Mouse (Mus musculus): ENCODE results near the gene Capn8. TPM values are rescaled to one million over a fixed set of nuclear protein-coding genes. Genes with fewer than 3 reads are reported as not detected.

Gene Capn8
- polyA plus RNA-seq, 1 experiment = 0.12 TPM

DNA sequence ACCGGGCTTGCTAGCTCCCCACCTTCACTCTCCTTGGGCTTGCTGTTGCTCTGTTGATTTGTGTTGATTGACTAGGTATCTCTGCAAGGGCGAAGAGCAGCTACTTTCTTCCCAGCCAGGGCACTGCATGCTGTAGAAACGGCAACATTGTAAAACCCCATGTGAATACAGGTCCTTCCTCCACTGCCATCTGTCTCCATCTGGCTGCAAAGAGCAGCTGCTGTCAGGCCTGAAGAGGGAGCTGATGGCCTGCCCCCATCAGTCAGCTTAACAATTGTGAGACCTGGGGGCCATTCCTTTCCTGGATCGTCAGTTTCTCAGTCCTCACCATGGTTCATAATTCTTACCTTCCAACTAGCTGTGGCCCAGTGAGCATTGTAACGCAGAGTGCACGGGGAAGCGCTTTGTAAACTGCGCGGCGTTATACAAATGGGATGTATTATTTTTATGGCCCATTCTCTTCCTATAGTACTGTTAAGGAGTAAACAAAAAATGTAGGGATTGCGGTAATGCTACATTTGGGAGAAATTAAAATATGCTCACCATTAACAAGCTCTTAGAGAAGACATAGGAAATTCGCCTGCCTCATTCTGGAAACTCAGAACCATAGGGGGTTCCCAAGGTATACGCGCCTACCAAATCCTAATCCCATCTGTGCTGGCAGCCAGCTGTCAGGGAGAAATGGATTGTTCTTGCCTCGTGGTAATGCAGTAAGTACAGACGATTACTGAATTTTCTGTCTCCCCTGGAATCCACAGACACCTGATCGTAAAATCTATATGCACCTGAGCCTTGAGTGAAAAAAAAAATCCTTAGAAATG is 40.7 kb downstream of the Capn8 start:
- H3K27me3 ChIP-seq (ENCODE audit: control insufficient read depth, insufficient read depth, low read length) = no peaks in the 10 kb centered on the region
- no peak overlapping the region for H3K27ac ChIP-seq (ENCODE audit: control insufficient read depth, insufficient read depth, low read length)
- no peaks in the 10 kb centered on the region for H3K4me1 ChIP-seq (replicated peaks; ENCODE audit: control insufficient read depth, insufficient read depth, low read length)
- 87% methylated on average over 17 of the region's 17 CpGs for WGBS
- TF ChIP-seq CTCF (IDR thresholded peaks at IDR 0.05; ENCODE audit: borderline replicate concordance, control insufficient read depth, extremely low read depth, insufficient read depth, low read length, poor library complexity) = no peak
- TF ChIP-seq POLR2A (IDR thresholded peaks at IDR 0.05; ENCODE audit: control insufficient read depth, extremely low read depth, insufficient read depth, low read length, poor library complexity) = no peak
- no peaks in the 10 kb centered on the region for H3K36me3 ChIP-seq (ENCODE audit: control insufficient read depth, insufficient read depth, low read length)
- no peak for DNase-seq
- H3K4me3 ChIP-seq (ENCODE audit: control insufficient read depth, insufficient read depth, low read length) = no peak overlapping the region

DNA sequence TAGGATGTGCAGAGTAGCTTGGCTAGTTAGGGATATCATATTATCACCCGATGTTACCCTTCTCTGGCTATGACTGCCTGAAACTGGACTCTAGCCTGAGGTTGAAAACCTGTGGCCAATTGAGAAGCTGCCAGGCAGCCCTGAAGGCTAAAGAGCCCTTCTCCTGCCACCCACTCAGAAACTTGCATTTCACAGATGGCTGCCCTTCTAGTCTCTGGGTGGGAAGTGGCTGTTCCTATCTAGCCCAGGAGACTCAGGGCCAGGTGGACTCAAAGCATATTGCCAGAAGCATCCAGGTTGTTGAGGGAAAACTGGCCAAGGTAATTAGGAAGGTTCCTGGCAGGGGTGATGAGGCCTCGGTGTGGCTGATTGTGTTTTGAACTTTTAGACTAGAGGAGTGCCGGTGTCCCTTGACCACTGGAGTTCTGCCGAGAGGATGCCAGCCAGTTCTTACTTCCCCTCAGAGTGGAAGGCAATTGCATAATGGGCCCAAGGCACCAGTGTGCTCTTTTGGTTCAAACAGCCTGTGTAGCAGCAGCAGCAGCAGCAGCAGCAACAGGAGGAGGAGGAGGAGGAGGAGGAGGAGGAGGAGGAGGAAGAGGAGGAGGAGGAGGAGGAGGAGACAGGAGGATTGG is 45.0 kb downstream of the Capn8 start:
- H3K4me1 ChIP-seq (replicated peaks; ENCODE audit: control insufficient read depth, insufficient read depth, low read length) = no peaks in the 10 kb centered on the region
- no peak for DNase-seq
- no peak overlapping the region for H3K4me3 ChIP-seq (ENCODE audit: control insufficient read depth, insufficient read depth, low read length)
- no peaks in the 10 kb centered on the region for H3K27me3 ChIP-seq (ENCODE audit: control insufficient read depth, insufficient read depth, low read length)
- H3K36me3 ChIP-seq (ENCODE audit: control insufficient read depth, insufficient read depth, low read length) = no peaks in the 10 kb centered on the region
- no peak overlapping the region for H3K27ac ChIP-seq (ENCODE audit: control insufficient read depth, insufficient read depth, low read length)
- 33% methylated on average over 4 of the region's 4 CpGs for WGBS
- no peak for TF ChIP-seq POLR2A (IDR thresholded peaks at IDR 0.05; ENCODE audit: control insufficient read depth, extremely low read depth, insufficient read depth, low read length, poor library complexity)
- no peak for TF ChIP-seq CTCF (IDR thresholded peaks at IDR 0.05; ENCODE audit: borderline replicate concordance, control insufficient read depth, extremely low read depth, insufficient read depth, low read length, poor library complexity)

DNA sequence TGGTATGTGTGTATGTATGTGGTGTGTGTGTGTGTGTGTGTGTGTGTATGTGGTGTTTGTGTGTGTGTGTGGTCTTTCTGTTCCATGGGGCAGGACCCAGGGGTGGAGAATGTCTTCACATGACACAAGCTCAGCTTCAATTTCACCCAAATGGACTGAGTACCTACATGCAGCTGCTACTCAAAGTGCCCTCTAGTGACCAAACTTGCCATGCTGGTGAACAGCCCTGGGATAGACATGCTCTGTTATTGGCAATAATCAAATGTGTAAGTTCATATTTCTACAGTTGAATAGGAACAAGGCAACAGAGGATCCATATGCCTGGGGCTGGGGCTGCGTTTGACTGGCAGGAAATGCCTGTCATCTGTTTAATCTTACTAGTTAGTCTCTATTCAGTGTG is 50.7 kb downstream of the Capn8 start:
- DNase-seq = peak; percentile 4
- no peaks in the 10 kb centered on the region for H3K4me1 ChIP-seq (replicated peaks; ENCODE audit: control insufficient read depth, insufficient read depth, low read length)
- no peaks in the 10 kb centered on the region for H3K36me3 ChIP-seq (ENCODE audit: control insufficient read depth, insufficient read depth, low read length)
- H3K27ac ChIP-seq (ENCODE audit: control insufficient read depth, insufficient read depth, low read length) = no peak overlapping the region
- 56% methylated on average over 1 of the region's 1 CpGs for WGBS
- TF ChIP-seq CTCF (IDR thresholded peaks at IDR 0.05; ENCODE audit: borderline replicate concordance, control insufficient read depth, extremely low read depth, insufficient read depth, low read length, poor library complexity) = no peak
- TF ChIP-seq POLR2A (IDR thresholded peaks at IDR 0.05; ENCODE audit: control insufficient read depth, extremely low read depth, insufficient read depth, low read length, poor library complexity) = no peak
- no peak overlapping the region for H3K4me3 ChIP-seq (ENCODE audit: control insufficient read depth, insufficient read depth, low read length)
- no peaks in the 10 kb centered on the region for H3K27me3 ChIP-seq (ENCODE audit: control insufficient read depth, insufficient read depth, low read length)

DNA sequence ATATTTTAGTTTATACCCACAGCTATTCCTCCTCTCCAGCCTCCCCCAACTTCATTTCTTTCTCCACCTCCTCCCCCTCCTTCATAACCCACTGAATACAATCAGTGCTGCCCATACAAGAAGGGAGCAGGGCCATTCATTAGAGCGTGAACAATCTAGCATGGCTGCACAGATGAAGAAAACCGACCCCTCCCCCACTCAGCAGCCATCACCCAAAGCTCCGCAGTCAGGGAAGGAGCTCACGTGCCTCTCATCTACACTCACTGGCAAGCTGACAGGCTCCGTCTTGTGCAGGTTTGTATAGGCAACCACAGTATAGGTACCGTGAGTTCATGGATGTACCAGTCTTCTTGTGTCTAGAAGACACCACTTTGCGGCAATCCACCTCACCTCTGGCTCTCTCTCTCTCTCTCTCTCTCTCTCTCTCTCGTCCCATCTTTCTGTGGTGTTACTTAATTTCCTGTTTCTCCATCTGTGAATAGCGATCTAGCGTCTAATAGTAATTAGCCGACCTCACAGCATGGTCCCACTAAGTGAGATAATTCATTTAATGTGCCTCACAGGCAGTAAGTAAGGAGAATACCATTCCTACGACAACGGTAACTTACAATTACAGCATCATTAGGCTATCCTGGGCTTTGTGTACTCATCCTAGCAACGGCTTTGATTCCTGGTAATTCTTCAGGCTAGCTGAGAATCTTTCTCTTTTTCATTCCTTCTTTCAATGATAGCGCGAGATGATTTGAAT is 53.6 kb downstream of the Capn8 start:
- no peak overlapping the region for H3K4me3 ChIP-seq (ENCODE audit: control insufficient read depth, insufficient read depth, low read length)
- no peaks in the 10 kb centered on the region for H3K27me3 ChIP-seq (ENCODE audit: control insufficient read depth, insufficient read depth, low read length)
- no peak for DNase-seq
- no peak overlapping the region for H3K27ac ChIP-seq (ENCODE audit: control insufficient read depth, insufficient read depth, low read length)
- no peaks in the 10 kb centered on the region for H3K4me1 ChIP-seq (replicated peaks; ENCODE audit: control insufficient read depth, insufficient read depth, low read length)
- no peak for TF ChIP-seq CTCF (IDR thresholded peaks at IDR 0.05; ENCODE audit: borderline replicate concordance, control insufficient read depth, extremely low read depth, insufficient read depth, low read length, poor library complexity)
- TF ChIP-seq POLR2A (IDR thresholded peaks at IDR 0.05; ENCODE audit: control insufficient read depth, extremely low read depth, insufficient read depth, low read length, poor library complexity) = no peak
- 92% methylated on average over 16 of the region's 16 CpGs for WGBS
- no peaks in the 10 kb centered on the region for H3K36me3 ChIP-seq (ENCODE audit: control insufficient read depth, insufficient read depth, low read length)

DNA sequence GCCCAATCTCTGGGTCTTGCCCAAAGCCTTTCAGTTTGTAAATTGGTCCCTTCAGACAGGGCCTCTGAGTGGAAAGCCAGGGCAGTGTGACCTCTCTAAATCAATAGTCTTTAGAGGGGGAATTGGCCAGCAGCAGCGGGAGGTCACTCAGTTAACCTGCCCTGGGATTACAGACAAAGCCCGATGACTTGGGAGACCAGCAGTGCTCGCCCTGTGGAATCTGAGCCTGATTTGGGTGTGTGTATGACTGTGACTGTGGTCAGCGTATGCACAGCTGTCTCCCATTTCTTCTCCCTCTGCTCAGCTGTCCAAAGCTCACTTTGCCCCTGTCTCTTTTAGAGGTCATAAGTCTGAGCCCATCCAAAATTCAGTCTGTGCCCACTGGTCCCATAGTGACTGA is 55.7 kb downstream of the Capn8 start:
- WGBS = 97% methylated on average over 4 of the region's 4 CpGs
- no peak overlapping the region for H3K4me3 ChIP-seq (ENCODE audit: control insufficient read depth, insufficient read depth, low read length)
- no peak for TF ChIP-seq POLR2A (IDR thresholded peaks at IDR 0.05; ENCODE audit: control insufficient read depth, extremely low read depth, insufficient read depth, low read length, poor library complexity)
- no peak for TF ChIP-seq CTCF (IDR thresholded peaks at IDR 0.05; ENCODE audit: borderline replicate concordance, control insufficient read depth, extremely low read depth, insufficient read depth, low read length, poor library complexity)
- no peak overlapping the region for H3K27ac ChIP-seq (ENCODE audit: control insufficient read depth, insufficient read depth, low read length)
- no peaks in the 10 kb centered on the region for H3K36me3 ChIP-seq (ENCODE audit: control insufficient read depth, insufficient read depth, low read length)
- H3K4me1 ChIP-seq (replicated peaks; ENCODE audit: control insufficient read depth, insufficient read depth, low read length) = no peaks in the 10 kb centered on the region
- no peaks in the 10 kb centered on the region for H3K27me3 ChIP-seq (ENCODE audit: control insufficient read depth, insufficient read depth, low read length)
- no peak for DNase-seq

DNA sequence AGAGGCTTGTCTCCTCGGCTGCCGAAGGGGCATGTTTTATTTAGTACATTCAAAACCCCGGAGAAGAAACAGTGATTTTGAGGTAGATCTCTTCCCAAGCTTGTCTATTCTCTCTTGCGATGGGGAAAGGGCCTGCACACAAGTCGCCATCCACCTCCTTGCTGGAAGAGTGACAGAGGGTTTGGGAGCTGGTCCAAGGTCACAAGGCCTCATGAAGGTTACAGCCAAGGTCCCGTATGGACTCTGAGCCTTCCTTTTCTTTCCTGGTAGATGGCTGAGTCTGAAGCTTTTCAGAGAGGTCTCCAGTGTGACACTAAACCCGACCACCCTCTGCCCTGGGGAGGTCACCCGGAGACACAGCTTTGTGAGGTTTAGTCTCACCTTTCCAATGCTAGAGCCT is 56.4 kb downstream of the Capn8 start:
- no peak overlapping the region for H3K4me3 ChIP-seq (ENCODE audit: control insufficient read depth, insufficient read depth, low read length)
- 93% methylated on average over 8 of the region's 8 CpGs for WGBS
- H3K27me3 ChIP-seq (ENCODE audit: control insufficient read depth, insufficient read depth, low read length) = no peaks in the 10 kb centered on the region
- H3K27ac ChIP-seq (ENCODE audit: control insufficient read depth, insufficient read depth, low read length) = no peak overlapping the region
- no peak for DNase-seq
- TF ChIP-seq POLR2A (IDR thresholded peaks at IDR 0.05; ENCODE audit: control insufficient read depth, extremely low read depth, insufficient read depth, low read length, poor library complexity) = no peak
- TF ChIP-seq CTCF (IDR thresholded peaks at IDR 0.05; ENCODE audit: borderline replicate concordance, control insufficient read depth, extremely low read depth, insufficient read depth, low read length, poor library complexity) = no peak
- H3K4me1 ChIP-seq (replicated peaks; ENCODE audit: control insufficient read depth, insufficient read depth, low read length) = no peaks in the 10 kb centered on the region
- H3K36me3 ChIP-seq (ENCODE audit: control insufficient read depth, insufficient read depth, low read length) = no peaks in the 10 kb centered on the region
